Comparison of ENCODE assay signal across 10 mouse cellular contexts in genomic region chr17:68839888-68840571, GRCm38 (mm10). TPM values are rescaled to one million over a fixed set of nuclear protein-coding genes. Genes with fewer than 3 reads are reported as not detected.
DNase-seq lines count a peak whose midpoint lies in the region; ATAC-seq and TF ChIP-seq lines count a peak whose summit lies in the region.
"Had no signal": no experiment of that assay in that cellular context is flagged by ENCODE, and none has a peak within 500 bp of the region (broad histone marks: within the 10 kb centered on the region; RNA-seq: fewer than 3 reads in every experiment).

No protein-coding gene starts in this region.

- 10% methylated on average over 17 of the region's 17 CpGs for WGBS in kidney, embryonic 16.5 days
- 30% methylated on average over 17 of the region's 17 CpGs for WGBS in forebrain, embryonic 15.5 days
- WGBS in midbrain, embryonic 11.5 days, result 14% methylated on average over 17 of the region's 17 CpGs

- no peak for ATAC-seq in kidney, embryonic 16.5 days (ENCODE audit: low FRiP score, low TSS enrichment)
- ATAC-seq in forebrain, embryonic 15.5 days (replicated peaks), result no peak
- ATAC-seq in midbrain, embryonic 11.5 days (ENCODE audit: low FRiP score), result no peak

- H3K36me3 ChIP-seq in kidney, embryonic 16.5 days (ENCODE audit: insufficient read depth, low read length), result no peaks in the 10 kb centered on the region
- H3K36me3 ChIP-seq in forebrain, embryonic 15.5 days, result no peaks in the 10 kb centered on the region
- H3K36me3 ChIP-seq in midbrain, embryonic 11.5 days (ENCODE audit: control insufficient read depth, insufficient read depth, low read length), result no peaks in the 10 kb centered on the region

- H3K9ac ChIP-seq in kidney, embryonic 16.5 days (replicated peaks; ENCODE audit: low read length), result no peak overlapping the region
- H3K9ac ChIP-seq in forebrain, embryonic 15.5 days (replicated peaks), result no peak overlapping the region
- no peak overlapping the region for H3K9ac ChIP-seq in midbrain, embryonic 11.5 days (ENCODE audit: low read length)

- no peak for TF ChIP-seq CTCF in cortical plate, adult 2 months (IDR thresholded peaks at IDR 0.05; ENCODE audit: extremely low read depth, insufficient read depth, low read length)

- no peak for DNase-seq in kidney, adult 11 months
- peak; percentile 85 for DNase-seq in midbrain, embryonic 11.5 days (ENCODE audit: low spot score, missing footprints)
- no peak for DNase-seq in thymus, adult 18-20 months
- no peak for DNase-seq in gastrocnemius, adult 8-10 months (ENCODE audit: low spot score in 2 of 2)
- DNase-seq in left cerebral cortex, adult 9 months (ENCODE audit: low spot score in 2 of 2), result no peak
- DNase-seq: gastrocnemius, postnatal 25 days had no signal

- peak overlapping the region; percentile 91 for H3K4me2 ChIP-seq in kidney, embryonic 16.5 days (replicated peaks; ENCODE audit: low read depth, low read length)
- peak overlapping the region; percentile 99 for H3K4me2 ChIP-seq in forebrain, embryonic 15.5 days (replicated peaks)
- H3K4me2 ChIP-seq in midbrain, embryonic 11.5 days, result peak overlapping the region; percentile 17; the same call in 1 of the 2 replicates

- H3K27ac ChIP-seq in kidney, embryonic 16.5 days (ENCODE audit: low read length), result no peak overlapping the region
- 0 out of 2 replicates have a peak overlapping the region, but pooled peaks have one; percentile 2 for H3K27ac ChIP-seq in cortical plate, adult 2 months (ENCODE audit: insufficient read depth, low read length)
- no peak overlapping the region for H3K27ac ChIP-seq in forebrain, embryonic 15.5 days (replicated peaks)
- H3K27ac ChIP-seq in midbrain, embryonic 11.5 days (ENCODE audit: low read depth, low read length), result no peak overlapping the region

- no peaks in the 10 kb centered on the region for H3K9me3 ChIP-seq in kidney, embryonic 16.5 days (ENCODE audit: low read length)
- no peaks in the 10 kb centered on the region for H3K9me3 ChIP-seq in forebrain, embryonic 15.5 days
- H3K9me3 ChIP-seq in midbrain, embryonic 11.5 days (ENCODE audit: control insufficient read depth, low read length), result no peaks in the 10 kb centered on the region

- peaks cover 30% of the 10 kb centered on the region for H3K4me1 ChIP-seq in kidney, embryonic 16.5 days (ENCODE audit: insufficient read depth, low read length)
- peaks cover 2% of the 10 kb centered on the region; the same call in 1 of the 2 replicates for H3K4me1 ChIP-seq in cortical plate, adult 2 months (ENCODE audit: control insufficient read depth, insufficient read depth, low read length)
- peaks cover 26% of the 10 kb centered on the region for H3K4me1 ChIP-seq in forebrain, embryonic 15.5 days
- peaks cover 13% of the 10 kb centered on the region for H3K4me1 ChIP-seq in midbrain, embryonic 11.5 days (ENCODE audit: control insufficient read depth, insufficient read depth, low read length)

- H3K4me3 ChIP-seq in kidney, embryonic 16.5 days (ENCODE audit: low read length), result peak overlapping the region; percentile 58
- peak overlapping the region; percentile 23; the same call in 1 of the 2 replicates for H3K4me3 ChIP-seq in cortical plate, adult 2 months (ENCODE audit: insufficient read depth, low read length)
- no peak overlapping the region for H3K4me3 ChIP-seq in forebrain, embryonic 15.5 days
- H3K4me3 ChIP-seq in midbrain, embryonic 11.5 days (ENCODE audit: low read depth, low read length), result no peak overlapping the region

- H3K27me3 ChIP-seq in kidney, embryonic 16.5 days (ENCODE audit: insufficient read depth, low read length), result peaks cover 70% of the 10 kb centered on the region
- H3K27me3 ChIP-seq in forebrain, embryonic 15.5 days, result peaks cover 16% of the 10 kb centered on the region
- peaks cover 36% of the 10 kb centered on the region for H3K27me3 ChIP-seq in midbrain, embryonic 11.5 days (ENCODE audit: control insufficient read depth, insufficient read depth, low read length)

- TF ChIP-seq POLR2A in cortical plate, adult 2 months (IDR thresholded peaks at IDR 0.05; ENCODE audit: extremely low read depth, insufficient read depth, low read length), result no peak

RNA-seq across cellular contexts. Expression of gene Tmem200c, which starts 13.6 kb away (rescaled TPM):
- polyA plus RNA-seq in kidney, embryonic 16.5 days (2015; fragmentation: Nextera tagmentation; extraction: Ambion mirVana), result 0.41 and 0.52 TPM in 2 replicates
- 7.4 and 7.9 TPM in 2 replicates for polyA plus RNA-seq in cortical plate, adult 2 months (2012; rRNA removed)
- polyA plus RNA-seq in forebrain, embryonic 15.5 days (2015; fragmentation: Nextera tagmentation; extraction: Ambion mirVana), result 2.3 and 2.8 TPM in 2 replicates
- polyA plus RNA-seq in midbrain, embryonic 11.5 days (2014; fragmentation: Nextera tagmentation; extraction: Ambion mirVana), result 1.4 and 2.8 TPM in 2 replicates
- under 1 TPM; 0.07 to 0.25 (median 0.19) TPM for total RNA-seq in gastrocnemius, adult 8-10 months (2022)
- total RNA-seq: MEL had no signal

Comparison
In these comparisons a context has a peak if more than half of its experiments do, and no peak if none do; other contexts are left out.
1. H3K4me2 ChIP-seq: peak in every context shown above with its lines; median percentile 99 in forebrain, embryonic 15.5 days; 91 in kidney, embryonic 16.5 days; 17 in midbrain, embryonic 11.5 days.
2. H3K4me3 ChIP-seq: peak in kidney, embryonic 16.5 days (single experiment) and cortical plate, adult 2 months (single experiment); none in forebrain, embryonic 15.5 days (single experiment) and midbrain, embryonic 11.5 days (single experiment).